Mouse (Mus musculus): ENCODE data around the gene Lao1. TPM values are rescaled to one million over a fixed set of nuclear protein-coding genes. Genes with fewer than 3 reads are reported as not detected.

The Lao1 gene
- polyA plus RNA-seq, 1 experiment: not detected

GRCm38 (mm10) chr4:119017078-119017477 is 55.7 kb downstream of the Lao1 start:
- no peak for TF ChIP-seq CEBPB (IDR thresholded peaks at IDR 0.05; ENCODE audit: low read depth)
- no peak for TF ChIP-seq MAX (IDR thresholded peaks at IDR 0.05)
- TF ChIP-seq CTCF (IDR thresholded peaks at IDR 0.05; ENCODE audit: control insufficient read depth, insufficient read depth, insufficient read length): no peak
- no peak for TF ChIP-seq FOSL1 (IDR thresholded peaks at IDR 0.05; ENCODE audit: insufficient read depth, low read length, poor library complexity, severe bottlenecking)
- TF ChIP-seq MYOD1 (IDR thresholded peaks at IDR 0.05; ENCODE audit: control insufficient read depth, insufficient read length, low read depth): no peak
- no peak for TF ChIP-seq USF1 (IDR thresholded peaks at IDR 0.05; ENCODE audit: low read depth)
- TF ChIP-seq MYOG (IDR thresholded peaks at IDR 0.05; ENCODE audit: control insufficient read depth, extremely low read depth, insufficient read length): no peak
- no peaks in the 10 kb centered on the region for H3K36me3 ChIP-seq (ENCODE audit: control insufficient read depth, insufficient read depth)
- H3K79me2 ChIP-seq (ENCODE audit: control insufficient read depth, insufficient read depth): no peaks in the 10 kb centered on the region
- H3ac ChIP-seq (ENCODE audit: control insufficient read depth, insufficient read length, low read depth): no peak overlapping the region
- no peak overlapping the region for H3K4me3 ChIP-seq (ENCODE audit: insufficient read depth, poor library complexity, severe bottlenecking)
- no peaks in the 10 kb centered on the region for H3K79me3 ChIP-seq (ENCODE audit: low read depth)
- H3K27me3 ChIP-seq (ENCODE audit: control insufficient read depth, insufficient read depth, insufficient read length): no peaks in the 10 kb centered on the region

Other genes starting within 250 kb of the Lao1 start
- gene Olfr1340, start 241.4 kb upstream of the Lao1 start, polyA plus RNA-seq (2012; fragmentation: generic; extraction: Trizol): not detected
- gene Olfr1339, start 229.4 kb upstream of the Lao1 start, polyA plus RNA-seq (2012; fragmentation: generic; extraction: Trizol): not detected
- gene Olfr1338, start 202.8 kb upstream of the Lao1 start, polyA plus RNA-seq (2012; fragmentation: generic; extraction: Trizol): not detected
- gene Olfr1337, start 179.0 kb upstream of the Lao1 start, polyA plus RNA-seq (2012; fragmentation: generic; extraction: Trizol): not detected
- gene Olfr1335, start 151.6 kb upstream of the Lao1 start, polyA plus RNA-seq (2012; fragmentation: generic; extraction: Trizol): not detected
- gene Olfr1333, start 125.3 kb upstream of the Lao1 start, polyA plus RNA-seq (2012; fragmentation: generic; extraction: Trizol): not detected
- not detected for gene Olfr1331, start 96.9 kb upstream of the Lao1 start, polyA plus RNA-seq (2012; fragmentation: generic; extraction: Trizol)
- gene Olfr1330, start 73.0 kb upstream of the Lao1 start, polyA plus RNA-seq (2012; fragmentation: generic; extraction: Trizol): not detected
- not detected for gene Olfr1329, start 44.1 kb upstream of the Lao1 start, polyA plus RNA-seq (2012; fragmentation: generic; extraction: Trizol)
- not detected for gene Olfr1328, start 23.0 kb upstream of the Lao1 start, polyA plus RNA-seq (2012; fragmentation: generic; extraction: Trizol)
- gene Slc2a1, start 147.1 kb downstream of the Lao1 start, polyA plus RNA-seq (2012; fragmentation: generic; extraction: Trizol): 49.0 TPM
- 4.8 TPM for gene Zfp691, start 212.6 kb downstream of the Lao1 start, polyA plus RNA-seq (2012; fragmentation: generic; extraction: Trizol)
- gene Ermap, start 228.4 kb downstream of the Lao1 start, polyA plus RNA-seq (2012; fragmentation: generic; extraction: Trizol): 0.01 TPM
- 76.1 TPM for gene Svbp, start 233.7 kb downstream of the Lao1 start, polyA plus RNA-seq (2012; fragmentation: generic; extraction: Trizol)

Measured in C2C12 (cell line).